ENCODE assay signal across 21 mouse cellular contexts in the genomic region with DNA sequence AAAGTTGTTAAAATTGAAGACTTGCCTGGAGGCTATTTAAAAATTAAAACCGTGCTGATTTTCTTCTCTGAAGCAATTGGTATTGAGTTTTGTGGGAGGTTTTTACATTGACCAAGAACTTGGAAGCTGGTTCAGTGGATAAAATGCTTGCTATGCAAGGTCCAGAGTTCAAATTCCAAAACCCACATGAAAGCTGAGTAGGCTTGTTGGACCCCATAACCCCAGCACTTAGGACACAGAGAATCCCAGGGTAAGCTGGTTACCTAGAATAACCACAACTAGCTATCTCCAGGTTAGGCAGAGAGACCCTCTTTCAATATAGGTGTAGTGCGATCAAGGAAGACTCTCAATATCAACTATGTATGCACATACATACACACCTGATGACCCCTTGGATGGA. TPM values are rescaled to one million over a fixed set of nuclear protein-coding genes. Genes with fewer than 3 reads are reported as not detected.
"Had no signal": no experiment of that assay in that cellular context is flagged by ENCODE, and none has a peak within 500 bp of the region (broad histone marks: within the 10 kb centered on the region; RNA-seq: fewer than 3 reads in every experiment).

No protein-coding gene starts in this region.

- H3K9ac ChIP-seq: limb, embryonic 12.5 days; limb, embryonic 15.5 days; liver, embryonic 14.5 days; liver, postnatal 0 days; lung, embryonic 14.5 days; midbrain, embryonic 12.5 days; midbrain, embryonic 15.5 days; neural tube, embryonic 12.5 days; neural tube, embryonic 15.5 days; stomach, embryonic 15.5 days had no signal

- H3K4me2 ChIP-seq: limb, embryonic 12.5 days; limb, embryonic 15.5 days; liver, embryonic 11.5 days; lung, embryonic 14.5 days; midbrain, embryonic 12.5 days; midbrain, embryonic 15.5 days; neural tube, embryonic 12.5 days; neural tube, embryonic 15.5 days; stomach, embryonic 15.5 days had no signal

- H3K27me3 ChIP-seq: limb, embryonic 12.5 days; limb, embryonic 15.5 days; midbrain, embryonic 12.5 days; midbrain, embryonic 15.5 days; neural tube, embryonic 12.5 days; neural tube, embryonic 15.5 days; stomach, embryonic 15.5 days had no signal

- H3K9me3 ChIP-seq: limb, embryonic 12.5 days; limb, embryonic 15.5 days; midbrain, embryonic 12.5 days; midbrain, embryonic 15.5 days; neural tube, embryonic 12.5 days; neural tube, embryonic 15.5 days; stomach, embryonic 15.5 days had no signal

- H3K27ac ChIP-seq: limb, embryonic 12.5 days; limb, embryonic 15.5 days; liver, embryonic 14.5 days; macrophage; midbrain, embryonic 12.5 days; midbrain, embryonic 15.5 days; neural tube, embryonic 12.5 days; neural tube, embryonic 15.5 days; stomach, embryonic 15.5 days had no signal

- H3K36me3 ChIP-seq: limb, embryonic 12.5 days; limb, embryonic 15.5 days; midbrain, embryonic 12.5 days; midbrain, embryonic 15.5 days; neural tube, embryonic 12.5 days; neural tube, embryonic 15.5 days; stomach, embryonic 15.5 days had no signal

- H3K4me1 ChIP-seq: limb, embryonic 12.5 days; limb, embryonic 15.5 days; midbrain, embryonic 12.5 days; midbrain, embryonic 15.5 days; neural tube, embryonic 12.5 days; stomach, embryonic 15.5 days had no signal

- ATAC-seq: inflammation-experienced regulatory T-cells, adult 6 months; intestine, embryonic 16.5 days; liver, postnatal 0 days; lung, postnatal 0 days; midbrain, embryonic 15.5 days had no signal

- DNase-seq: left cerebral cortex, postnatal 4 days; liver, postnatal 0 days; lung, embryonic 14.5 days; right cerebral cortex, adult 18-20 months; right cerebral cortex, postnatal 14 days; spleen, adult 18-20 months; thymus, postnatal 25 days had no signal

- H3K4me3 ChIP-seq: limb, embryonic 12.5 days; limb, embryonic 15.5 days; midbrain, embryonic 12.5 days; midbrain, embryonic 15.5 days; neural tube, embryonic 12.5 days; neural tube, embryonic 15.5 days; stomach, embryonic 15.5 days had no signal

RNA-seq across cellular contexts. Expression of gene Spert, which starts 16.3 kb away (rescaled TPM):
- polyA plus RNA-seq: inflammation-experienced regulatory T-cells, adult 6 months; intestine, embryonic 16.5 days; limb, embryonic 12.5 days; limb, embryonic 15.5 days; liver, embryonic 11.5 days; liver, embryonic 14.5 days; liver, postnatal 0 days; lung, embryonic 14.5 days; lung, postnatal 0 days; macrophage; midbrain, embryonic 12.5 days; midbrain, embryonic 15.5 days; neural tube, embryonic 12.5 days; neural tube, embryonic 15.5 days; stomach, embryonic 15.5 days; thymus, postnatal 0 days had no signal

RNA-seq across cellular contexts. Expression of gene Erich6b, which starts 32.9 kb away (rescaled TPM):
- polyA plus RNA-seq: inflammation-experienced regulatory T-cells, adult 6 months; intestine, embryonic 16.5 days; limb, embryonic 12.5 days; limb, embryonic 15.5 days; liver, embryonic 11.5 days; liver, embryonic 14.5 days; liver, postnatal 0 days; lung, embryonic 14.5 days; lung, postnatal 0 days; macrophage; midbrain, embryonic 12.5 days; midbrain, embryonic 15.5 days; neural tube, embryonic 12.5 days; neural tube, embryonic 15.5 days; stomach, embryonic 15.5 days; thymus, postnatal 0 days had no signal
